Mouse (Mus musculus) bone marrow, adult 2 months (tissue): ENCODE results near the gene Cxcl1.

ENCODE experiments used
- CTCF ChIP-seq: fragments of 200-500 bp; IDR thresholded peaks from 2 replicates; pipeline ENCODE4 v1.5.1; 2011; ENCODE audit warnings: low read length, control low read depth; ENCODE audit not compliant: control insufficient read depth, insufficient read depth
- POLR2A ChIP-seq: fragments of 200-500 bp; IDR thresholded peaks from 2 replicates; pipeline ENCODE4 v1.6.1; 2011; ENCODE audit warnings: low read depth, mild to moderate bottlenecking, control low read depth, low read length, borderline replicate concordance; ENCODE audit not compliant: control insufficient read depth

- TF ChIP-seq POLR2A, result no peak
- no peak for TF ChIP-seq CTCF
Observed at GRCm38 (mm10) chr5:90857463-90857862, 33.6 kb upstream of the Cxcl1 start.
